Mouse (Mus musculus) midbrain, postnatal 0 days (tissue): ENCODE results near the gene Strip2. TPM values are rescaled to one million over a fixed set of nuclear protein-coding genes. Genes with fewer than 3 reads are reported as not detected.

Experiments used
- ATAC-seq: fragments of 200-750 bp; cut with Nextera tagmentation; 2 replicates; pipeline ENCODE4 v1.8.0; 2017; ENCODE audit warnings: moderate number of reproducible peaks, mild to moderate bottlenecking, moderate TSS enrichment, moderate library complexity; ENCODE audit not compliant: low FRiP score
- DNase-seq: peaks from one replicate; pipeline ENCODE4 v3.0.0-alpha.2; 2015; ENCODE audit warnings: low spot score
- H3K27ac ChIP-seq: fragments of 300-500 bp; sonication (generic); 2 replicates; pipeline ENCODE4 v1.5.1; 2014; ENCODE audit warnings: low read depth, mild to moderate bottlenecking, low read length, mixed read lengths
- H3K27me3 ChIP-seq: fragments of 300-500 bp; sonication (generic); 2 replicates; pipeline ENCODE4 v1.6.1; 2014; ENCODE audit warnings: low read length, control low read depth, mixed read lengths; ENCODE audit not compliant: insufficient read depth
- H3K36me3 ChIP-seq: fragments of 300-500 bp; sonication (generic); 2 replicates; pipeline ENCODE4 v1.6.1; 2014; ENCODE audit warnings: low read length, control low read depth, mixed read lengths; ENCODE audit not compliant: insufficient read depth
- H3K4me1 ChIP-seq: fragments of 300-500 bp; sonication (generic); 2 replicates; pipeline ENCODE4 v1.6.1; 2014; ENCODE audit warnings: mild to moderate bottlenecking, control low read depth, antibody characterized with exemption, low read length, mixed read lengths; ENCODE audit not compliant: insufficient read depth
- H3K4me2 ChIP-seq: fragments of 300-500 bp; sonication (generic); 2 replicates; pipeline ENCODE4 v1.6.1; 2014; ENCODE audit warnings: low read depth, mild to moderate bottlenecking, low read length, mixed read lengths; ENCODE audit not compliant: poor library complexity, severe bottlenecking
- H3K4me3 ChIP-seq: fragments of 300-500 bp; sonication (generic); 2 replicates; pipeline ENCODE4 v1.5.1; 2014; ENCODE audit warnings: low read depth, mild to moderate bottlenecking, low read length, moderate library complexity
- H3K9ac ChIP-seq: fragments of 300-500 bp; sonication (generic); replicated peaks from 2 replicates; pipeline ENCODE4 v1.6.1; 2014; ENCODE audit warnings: mild to moderate bottlenecking, low read length, moderate library complexity, mixed read lengths; ENCODE audit not compliant: poor library complexity, severe bottlenecking
- H3K9me3 ChIP-seq: fragments of 300-500 bp; sonication (generic); 2 replicates; pipeline ENCODE4 v1.6.1; 2016; ENCODE audit warnings: low read length, control low read depth
- CTCF ChIP-seq: IDR thresholded peaks from 2 replicates; pipeline ENCODE4 v1.5.1; 2016; ENCODE audit warnings: antibody characterized with exemption, mild to moderate bottlenecking
- WGBS: fragments of 180-500 bp; shearing (Covaris S2); extraction: QIAGEN DNeasy Blood & Tissue Kit; methylation state at CpG from one replicate; pipeline ENCODE4 v1.1.7; 2014; 5-methylcytosine and 5-hydroxymethylcytosine counted together
- polyA plus RNA-seq: library from polyadenylated mRNA; unstranded; fragments of >200 nt; fragmentation: Nextera tagmentation; extraction: Ambion mirVana; gene quantifications from 2 replicates; pipeline ENCODE4 v1.2.1, GENCODE M21; 2015
- total RNA-seq: library from RNA; depleted of rRNA; stranded (reverse); fragments of >200 nt; gene quantifications from 2 replicates; pipeline ENCODE4 v1.2.3, GENCODE M21; 2014; rRNA removed

Gene Strip2
- total RNA-seq (12.5 and 13.3 TPM in 2 replicates), polyA plus RNA-seq (5.2 and 5.8 TPM in 2 replicates)

GRCm38 (mm10) chr6:29916530-29917382 lies at the start of gene Strip2:
Gene Strip2 (plus strand): TSS chr6:29917012.
- peaks cover 5% of the 10 kb centered on the region for H3K27me3 ChIP-seq
- H3K9me3 ChIP-seq: no peaks in the 10 kb centered on the region
- peak within 1 kb of the TSS; percentile 65 for H3K9ac ChIP-seq
- peak within 1 kb of the TSS; percentile 91 for H3K4me2 ChIP-seq
- no peaks in the 10 kb centered on the region for H3K36me3 ChIP-seq
- H3K27ac ChIP-seq: peak within 1 kb of the TSS; percentile 64
- under 1% methylated on average over 66 of the region's 67 CpGs for WGBS
- no peak for TF ChIP-seq CTCF
- DNase-seq: peak; percentile 96
- H3K4me3 ChIP-seq: peak within 1 kb of the TSS; percentile 82
- H3K4me1 ChIP-seq: no peaks in the 10 kb centered on the region
- ATAC-seq: peak; percentile 97

- no peak for TF ChIP-seq CTCF
- WGBS: 68% methylated on average over 2 of the region's 2 CpGs
- ATAC-seq (no peak), DNase-seq (no peak)
- no peaks in the 10 kb centered on the region for H3K9me3 ChIP-seq
- H3K27ac ChIP-seq: no peak overlapping the region
- H3K27me3 ChIP-seq: no peaks in the 10 kb centered on the region
- H3K36me3 ChIP-seq: 0 out of 2 replicates have a peak, but pooled peaks cover 3% of the 10 kb centered on the region
- no peak overlapping the region for H3K4me2 ChIP-seq
- no peak overlapping the region for H3K9ac ChIP-seq
- H3K4me3 ChIP-seq: no peak overlapping the region
- H3K4me1 ChIP-seq: no peaks in the 10 kb centered on the region
These were observed 48.4 kb upstream of the Strip2 start for GRCm38 (mm10) chr6:29868341-29868895.

GRCm38 (mm10) chr6:29873654-29874053 lies 43.2 kb upstream of the Strip2 start:
- WGBS: 84% methylated on average over 2 of the region's 2 CpGs
- H3K4me3 ChIP-seq: no peak overlapping the region
- H3K36me3 ChIP-seq: peaks cover 12% of the 10 kb centered on the region; the same call in 1 of the 2 replicates
- no peak for TF ChIP-seq CTCF
- H3K27me3 ChIP-seq: no peaks in the 10 kb centered on the region
- no peak overlapping the region for H3K27ac ChIP-seq
- no peak overlapping the region for H3K9ac ChIP-seq
- H3K4me1 ChIP-seq: no peaks in the 10 kb centered on the region
- H3K4me2 ChIP-seq: no peak overlapping the region
- H3K9me3 ChIP-seq: no peaks in the 10 kb centered on the region
- no peak for ATAC-seq
- DNase-seq: no peak

GRCm38 (mm10) chr6:29875576-29875975 lies 41.2 kb upstream of the Strip2 start:
- no peaks in the 10 kb centered on the region for H3K4me1 ChIP-seq
- peaks cover 13% of the 10 kb centered on the region; the same call in 1 of the 2 replicates for H3K36me3 ChIP-seq
- WGBS: 84% methylated on average over 5 of the region's 5 CpGs
- ATAC-seq (no peak), DNase-seq (no peak)
- no peaks in the 10 kb centered on the region for H3K9me3 ChIP-seq
- H3K4me3 ChIP-seq: no peak overlapping the region
- no peak overlapping the region for H3K4me2 ChIP-seq
- H3K27me3 ChIP-seq: no peaks in the 10 kb centered on the region
- H3K27ac ChIP-seq: no peak overlapping the region
- H3K9ac ChIP-seq: no peak overlapping the region
- no peak for TF ChIP-seq CTCF

GRCm38 (mm10) chr6:29876782-29877181 lies 40.0 kb upstream of the Strip2 start:
- H3K36me3 ChIP-seq: peaks cover 20% of the 10 kb centered on the region; the same call in 1 of the 2 replicates
- no peak overlapping the region for H3K4me3 ChIP-seq
- ATAC-seq (no peak), DNase-seq (no peak)
- 88% methylated on average over 4 of the region's 4 CpGs for WGBS
- no peak for TF ChIP-seq CTCF
- H3K27ac ChIP-seq: no peak overlapping the region
- no peak overlapping the region for H3K9ac ChIP-seq
- H3K9me3 ChIP-seq: no peaks in the 10 kb centered on the region
- H3K27me3 ChIP-seq: no peaks in the 10 kb centered on the region
- no peaks in the 10 kb centered on the region for H3K4me1 ChIP-seq
- no peak overlapping the region for H3K4me2 ChIP-seq

- Histone ChIP-seq H3K4me1 (no peaks in the 10 kb centered on the region), H3K27me3 (no peaks in the 10 kb centered on the region), H3K4me3 (no peak overlapping the region), H3K27ac (no peak overlapping the region), H3K4me2 (no peak overlapping the region), H3K36me3 (peaks cover 22% of the 10 kb centered on the region; the same call in 1 of the 2 replicates), H3K9me3 (no peaks in the 10 kb centered on the region), H3K9ac (no peak overlapping the region)
- ATAC-seq (no peak), DNase-seq (no peak)
- TF ChIP-seq CTCF: no peak
These were observed 37.2 kb upstream of the Strip2 start for GRCm38 (mm10) chr6:29879579-29879978.
